Mouse (Mus musculus): ENCODE results near the gene Hdlbp.

DNA sequence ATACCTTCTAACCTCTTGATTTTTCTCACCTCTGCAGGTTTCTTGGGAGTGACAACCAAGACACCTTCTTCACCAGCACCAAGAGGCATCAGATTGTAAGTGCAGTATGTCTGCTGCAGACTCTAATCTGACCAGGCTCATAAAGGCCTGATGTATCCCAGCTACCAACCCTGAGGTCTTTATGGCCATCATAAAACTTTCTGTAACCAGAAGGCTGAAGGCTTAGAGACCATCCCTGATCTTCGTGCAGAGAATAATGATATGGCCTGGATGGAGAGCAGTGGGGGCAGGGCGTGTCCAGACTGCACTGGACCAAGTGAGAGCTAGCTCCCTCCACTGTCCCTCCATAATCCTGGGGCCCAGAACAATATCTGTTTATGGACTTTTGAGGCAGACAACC lies 91.4 kb downstream of the Hdlbp start:
- TF ChIP-seq CTCF (IDR thresholded peaks at IDR 0.05; ENCODE audit: borderline replicate concordance, insufficient read depth, low read length) (no peak), POLR2A (IDR thresholded peaks at IDR 0.05; ENCODE audit: low read depth, low read length) (no peak)

Measured in embryonic fibroblast, embryonic 13.5 days (primary cell).